Mouse (Mus musculus) G1E (cell line): ENCODE results near the gene Cant1.

Source experiments
- CTCF ChIP-seq: IDR thresholded peaks from 2 replicates; pipeline ENCODE4 v1.5.1; 2012; ENCODE audit warnings: low read depth, low read length, inconsistent platforms, mixed read lengths
- GATA1 ChIP-seq: IDR thresholded peaks from 2 replicates; pipeline ENCODE4 v1.6.1; 2012; ENCODE audit warnings: borderline replicate concordance, low read length, inconsistent platforms, mixed read lengths
- POLR2AphosphoS5 ChIP-seq: IDR thresholded peaks from 2 replicates; pipeline ENCODE4 v1.6.1; 2012; ENCODE audit warnings: low read depth, low read length, inconsistent platforms; ENCODE audit not compliant: insufficient replicate concordance
- TAL1 ChIP-seq: conservative IDR thresholded peaks from 2 replicates; pipeline ENCODE4 v1.6.1; 2012; ENCODE audit warnings: low read depth, low read length, inconsistent platforms, mixed read lengths

DNA sequence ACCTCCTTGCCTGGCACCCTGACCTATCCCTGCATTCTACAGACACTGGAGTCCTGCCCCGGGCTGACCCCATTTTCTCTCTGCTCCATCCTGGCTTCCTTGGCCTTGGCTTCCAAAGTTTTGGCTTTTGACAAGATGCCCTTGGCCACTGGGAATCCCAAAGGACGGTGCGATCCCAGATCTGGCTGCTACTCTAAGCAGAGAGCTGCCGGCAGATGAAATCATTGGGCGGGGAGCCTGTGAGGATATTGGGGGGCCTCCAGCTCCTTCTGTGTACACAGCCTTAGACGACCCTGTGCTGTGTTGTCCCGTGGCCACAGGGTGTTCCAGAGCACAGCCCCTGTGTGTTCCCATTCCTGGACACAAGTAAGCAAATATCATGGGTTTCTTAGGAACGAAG lies 29.5 kb upstream of the Cant1 start:
- TF ChIP-seq CTCF = no peak
- TF ChIP-seq GATA1 = no peak
- no peak for TF ChIP-seq TAL1
- TF ChIP-seq POLR2AphosphoS5 = no peak
